Mouse (Mus musculus): ENCODE results near the gene Rasgef1a. TPM values are rescaled to one million over a fixed set of nuclear protein-coding genes. Genes with fewer than 3 reads are reported as not detected.

The Rasgef1a gene
- total RNA-seq, 1 experiment, result 0.94 TPM

DNA sequence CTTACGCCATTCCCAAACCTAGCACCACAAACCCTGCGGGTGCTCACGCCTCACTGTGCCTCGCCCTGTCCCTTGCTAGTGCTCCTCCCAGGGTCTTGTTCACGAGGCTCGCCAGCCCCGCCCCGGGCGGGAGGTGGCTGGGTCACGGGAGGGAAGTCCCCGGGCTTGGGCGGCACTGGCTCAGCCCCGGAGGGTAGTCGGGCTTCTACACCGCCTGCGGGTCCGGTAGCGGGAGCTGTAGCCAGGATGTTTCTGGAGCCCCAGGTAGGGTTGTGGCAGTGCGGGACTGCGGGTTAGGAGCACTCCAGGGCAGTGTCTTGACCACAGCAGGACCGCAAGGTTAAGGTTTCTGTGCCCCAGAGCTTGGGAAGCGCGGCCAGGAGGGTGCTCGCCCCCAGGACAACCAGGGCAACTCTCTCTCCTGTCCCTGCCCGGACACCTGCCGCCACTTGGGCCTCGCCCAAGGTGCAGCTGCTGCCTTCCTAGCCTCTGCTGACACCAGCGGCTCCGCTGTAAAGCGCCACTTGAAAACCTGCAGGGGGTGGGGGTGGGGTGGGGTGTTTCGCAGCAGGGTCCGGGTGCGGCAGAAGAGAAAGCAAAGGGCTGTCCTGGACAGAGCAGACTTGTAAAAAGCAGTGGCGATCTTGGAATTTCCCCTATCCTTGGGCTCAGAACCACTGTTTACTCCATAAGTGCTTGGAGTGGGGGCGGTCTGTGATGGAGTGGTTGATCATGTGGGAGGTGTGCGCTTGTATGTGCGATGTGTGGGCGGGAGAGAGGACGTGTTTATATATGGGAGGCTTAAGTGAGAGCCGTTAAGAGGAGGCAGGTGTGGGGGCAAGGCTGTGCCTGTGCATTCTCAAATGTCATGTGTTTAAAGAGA is 55.2 kb downstream of the Rasgef1a start:
- DNase-seq (ENCODE audit: low read depth, low spot score), result peak; percentile 85
- in situ Hi-C loops (cut with MboI; ENCODE audit: low sequenced_read_pairs in 2 of 2, unreplicated experiment in 2 of 2), result no loop called here
- Histone ChIP-seq H3K4me1 (ENCODE audit: control insufficient read depth in 2 of 2, insufficient read depth in 2 of 2, low read length in 2 of 2, poor library complexity in 1 of 2) (peaks cover 0 to 10% of the 10 kb centered on the region in 2 experiments; a peak in 2 of 4 replicates), H3K9me3 (ENCODE audit: control insufficient read depth, insufficient read depth, low read depth, low read length) (no peaks in the 10 kb centered on the region), H3K4me3 (ENCODE audit: insufficient read depth in 1 of 2, low read depth in 1 of 2, low read length in 2 of 2, poor library complexity in 1 of 2, severe bottlenecking in 1 of 2) (peak overlapping the region; percentile 64 to 67), H3K27ac (ENCODE audit: insufficient read depth, low read depth, low read length, poor library complexity, severe bottlenecking) (peak overlapping the region; percentile 74; the same call in 1 of the 2 replicates), H3K9ac (ENCODE audit: insufficient read depth, low read depth, low read length, poor library complexity, severe bottlenecking) (peak overlapping the region; percentile 6; the same call in 1 of the 2 replicates), H3K36me3 (ENCODE audit: control insufficient read depth, insufficient read depth, low read length, poor library complexity, severe bottlenecking) (no peaks in the 10 kb centered on the region)
- TF ChIP-seq CHD2 (IDR thresholded peaks at IDR 0.05; ENCODE audit: low read depth, low read length) (no peak), ZNF384 (IDR thresholded peaks at IDR 0.05; ENCODE audit: low read depth, low read length) (no peak), HCFC1 (IDR thresholded peaks at IDR 0.05; ENCODE audit: borderline replicate concordance, insufficient read depth, low read length) (no peak), ZC3H11A (IDR thresholded peaks at IDR 0.05; ENCODE audit: borderline replicate concordance, low read depth, low read length) (no peak), MAFK (IDR thresholded peaks at IDR 0.05; ENCODE audit: insufficient read depth, low read depth, low read length) (no peak)

DNA sequence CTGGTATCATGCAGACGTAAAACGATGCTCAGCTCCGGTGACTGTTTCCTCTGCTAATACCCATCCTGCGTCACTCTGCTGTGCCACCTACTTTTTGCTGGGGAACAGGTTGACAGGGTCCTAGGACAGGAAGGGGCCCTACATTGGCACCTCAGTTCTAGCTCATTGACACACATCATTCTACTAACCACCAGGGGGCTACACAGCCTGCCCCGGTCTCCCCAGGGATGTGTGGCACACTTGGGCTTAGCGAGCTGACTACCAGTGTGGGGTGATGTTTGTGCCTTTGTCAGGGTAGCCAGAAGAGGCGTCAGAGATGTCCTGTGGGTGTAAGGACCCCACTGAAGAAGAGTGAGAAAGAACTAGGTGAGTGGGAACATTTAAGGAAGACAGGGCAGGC is 56.5 kb downstream of the Rasgef1a start:
- DNase-seq (ENCODE audit: low read depth, low spot score), result no peak
- Histone ChIP-seq H3K9ac (ENCODE audit: insufficient read depth, low read depth, low read length, poor library complexity, severe bottlenecking) (no peak overlapping the region), H3K27ac (ENCODE audit: insufficient read depth, low read depth, low read length, poor library complexity, severe bottlenecking) (no peak overlapping the region), H3K4me3 (ENCODE audit: insufficient read depth in 1 of 2, low read depth in 1 of 2, low read length in 2 of 2, poor library complexity in 1 of 2, severe bottlenecking in 1 of 2) (no peak overlapping the region), H3K4me1 (ENCODE audit: control insufficient read depth in 2 of 2, insufficient read depth in 2 of 2, low read length in 2 of 2, poor library complexity in 1 of 2) (peaks cover 0 to 10% of the 10 kb centered on the region in 2 experiments; a peak in 2 of 4 replicates), H3K9me3 (ENCODE audit: control insufficient read depth, insufficient read depth, low read depth, low read length) (no peaks in the 10 kb centered on the region), H3K36me3 (ENCODE audit: control insufficient read depth, insufficient read depth, low read length, poor library complexity, severe bottlenecking) (no peaks in the 10 kb centered on the region)
- TF ChIP-seq MAFK (IDR thresholded peaks at IDR 0.05; ENCODE audit: insufficient read depth, low read depth, low read length) (no peak), ZNF384 (IDR thresholded peaks at IDR 0.05; ENCODE audit: low read depth, low read length) (no peak), CHD2 (IDR thresholded peaks at IDR 0.05; ENCODE audit: low read depth, low read length) (no peak), HCFC1 (IDR thresholded peaks at IDR 0.05; ENCODE audit: borderline replicate concordance, insufficient read depth, low read length) (no peak), ZC3H11A (IDR thresholded peaks at IDR 0.05; ENCODE audit: borderline replicate concordance, low read depth, low read length) (no peak)
- in situ Hi-C loops (cut with MboI; ENCODE audit: low sequenced_read_pairs in 2 of 2, unreplicated experiment in 2 of 2), result no loop called here

DNA sequence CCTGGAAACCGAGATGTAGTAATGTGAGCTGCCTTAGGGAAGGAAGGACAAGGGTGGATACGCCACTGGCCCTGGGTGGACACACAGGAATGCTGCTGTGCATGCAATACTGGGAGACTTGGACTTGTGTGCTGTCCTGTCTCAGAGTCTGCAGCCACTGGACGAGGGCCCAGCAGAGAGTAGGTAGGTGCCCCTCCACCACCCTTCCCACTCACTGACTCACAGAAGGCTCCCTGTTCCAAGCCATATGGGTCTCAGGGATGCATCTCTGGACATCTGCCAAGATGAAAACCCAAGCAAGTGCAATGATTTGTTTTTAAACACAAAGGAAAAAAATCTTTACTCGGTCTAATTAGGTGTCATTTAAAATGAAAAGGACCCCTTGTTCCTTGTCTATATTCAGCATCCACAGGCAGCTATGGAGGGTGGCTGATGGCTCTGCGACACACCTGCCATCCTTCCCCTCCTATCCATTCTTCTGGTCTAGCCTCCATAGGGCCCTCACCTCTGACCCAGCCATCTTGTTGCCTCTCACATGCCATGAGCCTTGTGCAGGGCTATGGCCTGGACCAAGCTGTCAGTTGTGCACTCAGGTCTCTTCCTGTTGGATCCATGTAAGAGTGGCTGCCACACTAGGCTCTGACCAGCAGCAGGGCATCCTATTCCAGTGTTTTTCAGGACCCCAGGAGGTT is 59.2 kb downstream of the Rasgef1a start:
- no peaks in the 10 kb centered on the region for H3K9me3 ChIP-seq (ENCODE audit: control insufficient read depth, insufficient read depth, low read depth, low read length)
- no peaks in the 10 kb centered on the region for H3K36me3 ChIP-seq (ENCODE audit: control insufficient read depth, insufficient read depth, low read length, poor library complexity, severe bottlenecking)
- in situ Hi-C loops (cut with MboI; ENCODE audit: low sequenced_read_pairs in 2 of 2, unreplicated experiment in 2 of 2), result no loop called here
- TF ChIP-seq HCFC1 (IDR thresholded peaks at IDR 0.05; ENCODE audit: borderline replicate concordance, insufficient read depth, low read length), result no peak
- H3K27ac ChIP-seq (ENCODE audit: insufficient read depth, low read depth, low read length, poor library complexity, severe bottlenecking), result no peak overlapping the region
- no peak for DNase-seq (ENCODE audit: low read depth, low spot score)
- peaks cover 0 to 6% of the 10 kb centered on the region in 2 experiments; a peak in 2 of 4 replicates for H3K4me1 ChIP-seq (ENCODE audit: control insufficient read depth in 2 of 2, insufficient read depth in 2 of 2, low read length in 2 of 2, poor library complexity in 1 of 2)
- H3K9ac ChIP-seq (ENCODE audit: insufficient read depth, low read depth, low read length, poor library complexity, severe bottlenecking), result no peak overlapping the region
- H3K4me3 ChIP-seq (ENCODE audit: insufficient read depth in 1 of 2, low read depth in 1 of 2, low read length in 2 of 2, poor library complexity in 1 of 2, severe bottlenecking in 1 of 2), result no peak overlapping the region

DNA sequence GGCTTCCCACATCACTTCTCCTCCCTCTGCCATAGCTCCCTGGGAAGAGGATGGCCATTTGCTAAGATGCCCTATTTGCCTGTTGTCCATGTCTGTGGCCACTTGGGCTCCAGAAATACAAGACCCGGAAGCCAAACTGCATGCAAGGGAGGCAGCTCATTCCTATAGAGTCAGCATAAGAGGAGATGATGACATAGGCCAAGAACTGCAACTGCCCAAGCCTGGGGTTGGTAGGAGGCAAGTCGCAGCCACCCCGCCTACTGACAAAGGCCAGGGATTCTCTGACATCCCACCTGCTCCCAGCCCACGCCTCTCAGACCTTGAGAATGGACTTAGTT is 59.7 kb downstream of the Rasgef1a start:
- Histone ChIP-seq H3K27ac (ENCODE audit: insufficient read depth, low read depth, low read length, poor library complexity, severe bottlenecking) (no peak overlapping the region), H3K9me3 (ENCODE audit: control insufficient read depth, insufficient read depth, low read depth, low read length) (no peaks in the 10 kb centered on the region), H3K9ac (ENCODE audit: insufficient read depth, low read depth, low read length, poor library complexity, severe bottlenecking) (no peak overlapping the region), H3K36me3 (ENCODE audit: control insufficient read depth, insufficient read depth, low read length, poor library complexity, severe bottlenecking) (no peaks in the 10 kb centered on the region), H3K4me3 (ENCODE audit: insufficient read depth in 1 of 2, low read depth in 1 of 2, low read length in 2 of 2, poor library complexity in 1 of 2, severe bottlenecking in 1 of 2) (no peak overlapping the region), H3K4me1 (ENCODE audit: control insufficient read depth in 2 of 2, insufficient read depth in 2 of 2, low read length in 2 of 2, poor library complexity in 1 of 2) (peaks cover 0 to 5% of the 10 kb centered on the region in 2 experiments; a peak in 2 of 4 replicates)
- DNase-seq (ENCODE audit: low read depth, low spot score), result no peak
- TF ChIP-seq MAFK (IDR thresholded peaks at IDR 0.05; ENCODE audit: insufficient read depth, low read depth, low read length) (no peak), HCFC1 (IDR thresholded peaks at IDR 0.05; ENCODE audit: borderline replicate concordance, insufficient read depth, low read length) (no peak), ZNF384 (IDR thresholded peaks at IDR 0.05; ENCODE audit: low read depth, low read length) (no peak), ZC3H11A (IDR thresholded peaks at IDR 0.05; ENCODE audit: borderline replicate concordance, low read depth, low read length) (no peak), CHD2 (IDR thresholded peaks at IDR 0.05; ENCODE audit: low read depth, low read length) (no peak)
- in situ Hi-C loops (cut with MboI; ENCODE audit: low sequenced_read_pairs in 2 of 2, unreplicated experiment in 2 of 2), result no loop called here

Data from ES-E14 (cell line).